Mouse (Mus musculus) testis, adult 2 months (tissue): ENCODE measurements around the gene Gmeb2.

Source experiments
- CTCF ChIP-seq: fragments of 200-500 bp; IDR thresholded peaks from 2 replicates; pipeline ENCODE4 v1.5.1; 2012; ENCODE audit warnings: low read depth, mild to moderate bottlenecking, inconsistent platforms, low read length, moderate library complexity; ENCODE audit not compliant: control insufficient read depth, insufficient read depth, insufficient replicate concordance
- POLR2A ChIP-seq: fragments of 200-500 bp; IDR thresholded peaks from 2 replicates; pipeline ENCODE4 v1.6.1; 2012; ENCODE audit warnings: low read depth, mild to moderate bottlenecking, inconsistent platforms, low read length, moderate library complexity; ENCODE audit not compliant: control insufficient read depth

DNA sequence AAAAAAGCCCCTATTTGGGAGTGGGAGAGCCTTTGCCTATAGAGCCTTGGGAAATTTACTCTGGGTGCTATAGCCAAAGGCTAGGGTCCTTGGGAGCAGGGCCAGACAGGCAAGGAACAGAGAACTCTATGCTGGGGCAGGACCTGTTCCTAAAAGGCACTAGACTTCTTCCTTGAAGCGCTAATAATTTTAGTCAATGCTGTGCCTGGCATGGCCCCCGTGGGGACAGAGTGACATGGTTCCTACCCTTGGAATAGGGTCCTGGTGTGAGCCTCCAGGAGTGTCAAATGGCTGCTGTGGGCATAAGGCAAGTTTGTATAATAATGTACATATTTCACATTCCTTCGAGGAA lies 45.5 kb downstream of the Gmeb2 start:
- TF ChIP-seq CTCF (no peak), POLR2A (no peak)
